Mouse (Mus musculus) erythroblast, embryonic 14.5 days (primary cell): ENCODE measurements around the gene Klhdc1. TPM values are rescaled to one million over a fixed set of nuclear protein-coding genes. Genes with fewer than 3 reads are reported as not detected.
A peak's percentile ranks its signal among the peaks of the same experiment; 100 is the strongest.

Experiments
- H3K27me3 ChIP-seq: 2 replicates; pipeline ENCODE4 v1.6.1; 2012; ENCODE audit warnings: inconsistent platforms; ENCODE audit not compliant: control insufficient read depth
- H3K36me3 ChIP-seq: 2 replicates; pipeline ENCODE4 v1.6.1; 2012; ENCODE audit warnings: mild to moderate bottlenecking, inconsistent platforms; ENCODE audit not compliant: control insufficient read depth
- H3K4me1 ChIP-seq: 2 replicates; pipeline ENCODE4 v1.6.1; 2012; ENCODE audit warnings: inconsistent platforms; ENCODE audit not compliant: control insufficient read depth
- H3K4me3 ChIP-seq: replicated peaks from 2 replicates; pipeline ENCODE3; 2012; ENCODE audit warnings: moderate library complexity, mild to moderate bottlenecking, inconsistent platforms
- H3K9me3 ChIP-seq: 2 replicates; pipeline ENCODE4 v1.6.1; 2012; ENCODE audit warnings: low read length, inconsistent platforms, mixed read lengths; ENCODE audit not compliant: control insufficient read depth
- GATA1 ChIP-seq: IDR thresholded peaks from 2 replicates; pipeline ENCODE4 v1.6.1; 2012; ENCODE audit warnings: low read length, inconsistent platforms, mixed read lengths
- TAL1 ChIP-seq: IDR thresholded peaks from 3 replicates; pipeline ENCODE4 v1.6.1; 2012; ENCODE audit warnings: low read length, inconsistent platforms, mixed read lengths
- polyA plus RNA-seq: library from polyadenylated mRNA; stranded (reverse); fragments of >175 nt; gene quantifications from 2 replicates; pipeline ENCODE4 v1.2.3, GENCODE M21; 2012

The Klhdc1 gene
- polyA plus RNA-seq, 1 experiment = not detected

DNA sequence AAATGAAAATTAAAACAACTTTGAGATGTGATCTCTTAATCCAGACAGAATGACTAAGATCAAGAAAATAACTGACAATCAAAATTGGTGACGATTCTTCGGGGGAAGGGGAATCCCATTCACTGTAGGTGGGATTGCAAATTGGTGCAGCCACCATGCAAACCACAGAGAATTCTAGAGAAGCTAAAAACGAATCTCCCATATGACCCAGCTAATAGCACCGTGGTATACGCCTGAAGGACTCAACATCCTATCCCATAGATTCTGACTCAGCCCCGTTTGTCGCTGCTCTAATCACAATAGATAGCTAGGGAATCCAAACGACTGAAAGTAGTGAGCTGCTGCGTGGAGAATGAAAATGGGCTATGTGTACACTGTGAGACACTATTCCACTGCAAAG is 47.7 kb downstream of the Klhdc1 start:
- no peaks in the 10 kb centered on the region for H3K27me3 ChIP-seq
- TF ChIP-seq GATA1 (no peak), TAL1 (no peak)
- H3K36me3 ChIP-seq = peaks cover 6% of the 10 kb centered on the region
- peaks cover 4% of the 10 kb centered on the region; the same call in 1 of the 2 replicates for H3K9me3 ChIP-seq
- H3K4me3 ChIP-seq = no peak overlapping the region
- H3K4me1 ChIP-seq = peaks cover 58% of the 10 kb centered on the region

DNA sequence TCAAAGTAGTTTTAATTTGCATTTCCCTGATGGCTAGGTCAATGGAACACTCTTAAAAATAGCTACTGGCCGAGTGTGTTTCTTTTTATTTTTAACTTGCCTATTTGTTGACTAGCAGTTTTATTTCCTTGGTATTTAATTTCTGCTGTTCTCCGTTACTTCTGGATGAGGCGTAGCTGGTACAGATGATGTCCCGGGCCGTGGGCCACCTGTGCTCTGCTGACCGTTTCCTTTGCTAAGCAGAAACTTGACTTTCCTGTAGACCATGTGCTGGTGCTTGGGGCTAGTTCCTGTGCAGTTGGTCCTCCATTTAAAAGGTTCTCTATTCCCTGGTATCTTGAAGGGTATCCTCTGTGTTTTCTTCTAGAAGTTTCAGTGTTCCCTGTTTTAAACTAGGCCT is 51.4 kb downstream of the Klhdc1 start:
- Histone ChIP-seq H3K4me1 (peaks cover 77% of the 10 kb centered on the region), H3K36me3 (peaks cover 6% of the 10 kb centered on the region), H3K27me3 (no peaks in the 10 kb centered on the region), H3K4me3 (no peak overlapping the region), H3K9me3 (peaks cover 4% of the 10 kb centered on the region; the same call in 1 of the 2 replicates)
- no peak for TF ChIP-seq GATA1
- no peak for TF ChIP-seq TAL1

- Histone ChIP-seq H3K36me3 (peaks cover 12% of the 10 kb centered on the region), H3K9me3 (peaks cover 4% of the 10 kb centered on the region; the same call in 1 of the 2 replicates), H3K27me3 (no peaks in the 10 kb centered on the region), H3K4me3 (peak overlapping the region; percentile 39), H3K4me1 (peaks cover 78% of the 10 kb centered on the region)
- TF ChIP-seq GATA1 (peak; percentile 93), TAL1 (peak; percentile 92)
Observed at GRCm38 (mm10) chr12:69293815-69294214, 52.8 kb downstream of the Klhdc1 start.

DNA sequence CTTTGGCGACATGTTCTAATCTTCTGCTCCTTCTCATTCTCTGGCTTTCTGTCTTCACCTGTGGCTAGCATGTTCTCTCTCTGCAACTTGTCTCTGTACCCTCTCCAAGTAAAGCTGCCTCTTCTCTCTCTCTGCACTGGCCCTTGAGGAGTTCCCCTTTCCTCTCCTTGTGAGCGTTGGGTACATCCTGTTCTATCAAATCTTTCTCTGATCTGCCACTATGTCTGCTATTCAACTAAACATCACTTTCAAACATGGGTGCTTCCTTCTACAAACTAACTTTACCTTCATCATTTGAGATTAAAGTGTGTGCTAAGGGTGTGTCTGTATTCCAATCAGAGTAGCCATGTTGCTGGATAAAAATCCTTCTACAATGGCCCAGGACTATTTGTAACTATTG is 54.0 kb downstream of the Klhdc1 start:
- no peak overlapping the region for H3K4me3 ChIP-seq
- H3K27me3 ChIP-seq = no peaks in the 10 kb centered on the region
- peaks cover 23% of the 10 kb centered on the region for H3K36me3 ChIP-seq
- peaks cover 79% of the 10 kb centered on the region for H3K4me1 ChIP-seq
- peaks cover 4% of the 10 kb centered on the region; the same call in 1 of the 2 replicates for H3K9me3 ChIP-seq
- TF ChIP-seq TAL1 (no peak), GATA1 (no peak)

DNA sequence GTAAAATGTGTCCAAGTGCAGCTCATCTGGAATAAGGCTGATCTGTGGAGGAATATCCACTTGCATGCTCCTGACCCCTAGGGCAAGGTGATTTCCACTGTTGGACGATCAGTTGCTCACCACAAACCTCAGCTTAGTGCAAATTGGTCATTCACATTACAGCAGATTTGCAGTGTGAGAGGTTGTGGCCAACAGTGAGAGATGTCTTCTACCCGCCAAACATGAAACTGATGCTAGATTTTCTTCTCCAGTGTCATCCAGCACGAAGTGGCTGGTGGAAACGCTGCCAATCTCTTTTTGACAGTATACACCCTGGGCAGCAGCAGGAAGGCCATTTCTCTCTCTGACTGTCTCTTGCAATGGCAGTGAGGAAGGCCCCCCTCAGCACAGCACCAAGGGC is 54.7 kb downstream of the Klhdc1 start:
- peaks cover 75% of the 10 kb centered on the region for H3K4me1 ChIP-seq
- peaks cover 30% of the 10 kb centered on the region for H3K36me3 ChIP-seq
- H3K9me3 ChIP-seq = peaks cover 4% of the 10 kb centered on the region; the same call in 1 of the 2 replicates
- H3K27me3 ChIP-seq = no peaks in the 10 kb centered on the region
- peak overlapping the region; percentile 100 for H3K4me3 ChIP-seq
- no peak for TF ChIP-seq GATA1
- no peak for TF ChIP-seq TAL1

DNA sequence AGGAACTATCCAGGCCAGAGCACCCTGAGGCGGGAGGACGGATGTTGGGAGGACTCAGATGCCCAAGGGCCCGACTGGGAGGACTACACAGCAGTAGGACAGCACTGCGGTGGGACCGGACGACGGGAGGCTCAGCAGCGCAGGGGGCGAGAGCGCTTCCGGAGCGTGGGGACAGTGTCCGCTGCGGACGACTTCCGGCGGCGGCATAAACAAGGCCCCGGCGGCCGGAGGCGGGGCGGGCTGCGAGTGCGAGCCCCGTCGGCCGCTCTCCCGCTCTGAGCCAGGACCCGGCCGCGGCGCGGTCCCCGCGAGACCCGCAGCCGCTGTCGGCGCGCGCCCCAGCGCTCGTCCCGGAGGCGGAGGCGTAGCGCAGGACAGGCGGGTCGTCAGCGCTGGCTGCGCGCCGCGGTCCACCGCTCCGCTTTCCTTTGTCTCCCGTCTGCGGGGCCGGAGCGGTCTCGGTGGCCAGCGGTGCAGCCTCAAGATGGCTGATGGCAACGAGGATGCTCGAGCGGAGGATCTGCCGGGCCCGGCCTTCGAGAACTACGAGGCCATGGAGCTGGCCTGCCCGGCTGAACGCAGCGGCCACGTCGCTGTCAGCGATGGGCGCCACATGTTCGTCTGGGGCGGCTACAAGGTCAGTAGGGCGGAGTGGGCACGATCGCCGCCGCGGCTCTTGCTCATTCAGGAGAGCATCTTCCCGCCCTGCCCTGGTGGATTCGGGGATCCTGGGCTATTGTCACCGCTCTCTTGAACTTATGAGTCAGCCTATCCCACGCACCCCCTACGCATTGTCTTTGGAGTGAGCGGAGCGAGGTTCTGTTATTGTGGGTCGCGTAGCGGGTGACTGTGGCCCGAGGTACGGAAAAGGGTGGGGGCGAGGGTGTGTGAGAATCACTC is 55.8 kb downstream of the Klhdc1 start, which contains the start of gene Klhdc2:
Gene Klhdc2 (plus strand): TSS at position 171 of the 900 bp plus-strand sequence.
- peaks cover 41% of the 10 kb centered on the region for H3K36me3 ChIP-seq
- H3K4me3 ChIP-seq = peak within 1 kb of the TSS; percentile 100
- peaks cover 68% of the 10 kb centered on the region for H3K4me1 ChIP-seq
- peaks cover 4% of the 10 kb centered on the region; the same call in 1 of the 2 replicates for H3K9me3 ChIP-seq
- no peak for TF ChIP-seq TAL1
- no peak for TF ChIP-seq GATA1
- H3K27me3 ChIP-seq = no peaks in the 10 kb centered on the region

- H3K27me3 ChIP-seq = no peaks in the 10 kb centered on the region
- H3K4me1 ChIP-seq = peaks cover 59% of the 10 kb centered on the region
- peaks cover 4% of the 10 kb centered on the region; the same call in 1 of the 2 replicates for H3K9me3 ChIP-seq
- TF ChIP-seq GATA1 = no peak
- no peak for TF ChIP-seq TAL1
- peaks cover 49% of the 10 kb centered on the region for H3K36me3 ChIP-seq
- peak overlapping the region; percentile 100 for H3K4me3 ChIP-seq
Observed at GRCm38 (mm10) chr12:69297411-69298150, 56.6 kb downstream of the Klhdc1 start.

DNA sequence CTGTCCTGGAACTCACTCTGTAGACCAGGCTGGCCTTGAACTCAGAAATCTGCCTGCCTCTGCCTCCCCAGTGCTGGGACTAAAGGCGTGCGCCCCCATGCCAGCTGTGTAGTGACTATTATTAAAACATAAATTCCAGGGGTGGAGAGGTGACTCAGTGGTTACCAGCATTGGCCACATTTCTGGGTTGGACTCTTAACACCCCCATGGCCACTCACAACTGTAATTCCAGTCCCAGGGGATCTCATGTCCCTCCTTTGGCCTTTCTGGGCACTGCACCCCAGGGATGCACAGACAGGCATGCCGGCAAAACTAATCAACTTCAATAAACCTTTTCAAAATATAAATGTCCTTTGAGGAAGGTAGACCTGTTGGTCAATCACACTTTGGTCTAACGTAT is 57.3 kb downstream of the Klhdc1 start:
- Histone ChIP-seq H3K4me3 (peak overlapping the region; percentile 100), H3K4me1 (peaks cover 52% of the 10 kb centered on the region)

DNA sequence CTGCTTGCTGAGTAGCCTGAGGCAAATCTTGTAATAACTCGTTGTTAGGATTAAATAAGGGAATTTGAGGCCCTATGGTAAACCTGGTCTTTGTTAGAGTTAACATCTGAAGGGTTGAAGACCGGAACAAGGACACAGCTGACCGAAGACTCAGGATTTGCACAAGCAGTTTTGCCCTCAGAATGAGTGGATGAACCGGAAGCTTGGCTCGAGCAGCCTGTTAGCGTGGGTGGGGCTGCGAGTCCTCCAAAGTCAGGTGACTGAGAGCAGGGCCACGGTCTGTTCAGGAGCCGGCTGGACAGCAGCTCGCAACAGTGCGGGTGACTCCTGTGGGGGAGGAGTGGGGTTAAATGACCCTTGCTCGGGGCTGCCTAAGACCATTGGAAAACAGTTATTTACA is 58.3 kb downstream of the Klhdc1 start:
- Histone ChIP-seq H3K27me3 (no peaks in the 10 kb centered on the region), H3K9me3 (no peaks in the 10 kb centered on the region), H3K4me1 (peaks cover 43% of the 10 kb centered on the region), H3K36me3 (peaks cover 58% of the 10 kb centered on the region), H3K4me3 (peak overlapping the region; percentile 100)
- TF ChIP-seq GATA1 (no peak), TAL1 (no peak)

More for the DNA sequence above, 57.3 kb downstream of the Klhdc1 start:
- H3K36me3 ChIP-seq = peaks cover 52% of the 10 kb centered on the region
- peaks cover 2% of the 10 kb centered on the region; the same call in 1 of the 2 replicates for H3K9me3 ChIP-seq
- H3K27me3 ChIP-seq = no peaks in the 10 kb centered on the region
- TF ChIP-seq GATA1 = no peak
- TF ChIP-seq TAL1 = no peak
